Mouse (Mus musculus): ENCODE results near the gene Fiz1.

The Fiz1 gene

DNA sequence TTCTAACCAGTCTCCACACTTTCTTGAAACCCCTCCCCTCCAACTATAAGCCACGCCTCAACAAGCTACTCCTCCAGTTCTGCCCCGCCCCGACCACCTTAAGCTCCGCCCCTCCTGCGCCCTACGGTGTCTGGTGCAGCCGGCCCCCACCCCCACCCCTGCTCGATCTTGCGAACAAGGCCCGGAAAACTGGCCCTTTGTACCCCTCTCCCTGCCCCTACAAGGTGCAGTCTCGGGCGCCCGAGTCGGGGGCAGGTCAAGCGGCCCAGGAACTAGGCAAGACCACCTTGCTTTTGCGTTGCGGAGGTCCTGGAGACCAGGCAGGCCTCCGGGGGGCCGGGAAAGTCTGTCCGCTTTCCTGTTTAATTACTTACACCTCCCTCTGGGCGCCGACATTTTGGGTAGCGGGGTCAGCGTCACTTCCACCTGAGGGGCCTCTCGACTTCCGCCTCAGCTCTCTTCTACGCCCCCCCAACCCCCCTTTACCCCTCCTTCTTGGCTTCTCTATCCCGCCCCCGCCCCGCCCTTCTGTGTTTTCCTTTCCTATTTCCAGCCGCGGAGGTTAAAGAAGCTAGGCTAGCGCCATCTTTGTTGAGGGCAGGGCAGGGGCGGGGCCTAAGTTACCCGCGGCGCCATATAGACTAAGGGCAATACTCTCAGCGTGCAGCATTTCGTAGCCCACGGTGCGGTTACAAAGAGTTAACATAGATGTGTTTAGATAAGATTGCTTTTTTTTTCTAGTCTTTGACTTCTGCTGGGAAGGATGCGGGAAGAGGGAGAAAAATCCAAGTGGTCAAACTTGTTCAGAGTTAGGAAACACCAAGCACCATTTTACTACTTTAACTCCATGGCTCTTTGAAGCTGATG, at the start of gene Fiz1, which contains the start of gene Zfp524:
Gene Fiz1 (minus strand): TSS at position 447 of the 867 bp plus-strand sequence.
Gene Zfp524 (plus strand): TSS at position 165 of the 867 bp plus-strand sequence.
- peak; percentile 98 for DNase-seq

GRCm38 (mm10) chr7:5062360-5063001, 48.0 kb upstream of the Fiz1 start:
- peak; percentile 83 for DNase-seq

GRCm38 (mm10) chr7:5061774-5062359, 47.4 kb upstream of the Fiz1 start, which contains the start of gene U2af2:
U2af2 (plus strand) TSS chr7:5062143.
- peak; percentile 98 for DNase-seq

DNA sequence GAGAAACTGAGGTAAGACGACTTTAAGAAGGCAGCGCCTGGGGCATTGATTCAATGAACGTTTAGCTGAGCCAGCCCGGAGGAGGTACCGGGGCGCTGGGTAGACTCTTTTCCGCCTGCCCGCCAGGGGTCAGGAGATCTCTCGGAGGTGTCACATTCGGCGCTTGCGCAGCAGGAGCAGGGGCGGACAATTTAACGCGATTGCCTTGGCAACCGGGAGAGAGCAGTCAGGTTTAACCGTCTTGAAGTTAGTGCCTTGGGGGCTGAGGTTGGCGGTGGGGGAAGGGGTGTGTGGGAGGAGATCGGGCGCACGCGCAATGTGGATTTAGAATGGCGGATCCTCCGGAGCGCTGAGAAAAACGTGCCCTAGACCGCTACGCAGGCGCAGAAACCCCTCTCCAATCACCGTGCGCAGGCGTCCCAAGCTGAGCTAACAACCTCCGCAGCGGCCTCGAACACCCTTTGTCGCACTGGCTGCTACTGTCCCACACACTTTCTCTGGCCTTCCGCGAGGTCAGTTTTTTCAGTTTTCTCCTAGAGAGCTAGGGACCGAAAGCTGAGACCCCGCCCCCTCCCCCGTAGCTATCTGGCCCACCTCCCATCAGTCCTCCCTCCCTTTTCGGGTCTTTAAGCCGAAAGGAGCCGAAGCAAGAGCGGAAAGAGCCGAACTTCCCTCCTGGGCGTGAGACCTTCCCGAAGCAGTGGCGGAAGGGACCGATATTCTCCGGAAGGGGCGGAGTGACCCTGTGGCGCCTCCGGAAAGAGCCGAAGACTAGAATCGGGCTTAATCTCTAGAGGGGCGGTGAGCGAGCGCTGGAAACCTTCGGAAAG, 46.7 kb upstream of the Fiz1 start:
- DNase-seq, result peak; percentile 99

- DNase-seq, result peak; percentile 90
Measured at GRCm38 (mm10) chr7:5060239-5060731, 45.8 kb upstream of the Fiz1 start.

DNA sequence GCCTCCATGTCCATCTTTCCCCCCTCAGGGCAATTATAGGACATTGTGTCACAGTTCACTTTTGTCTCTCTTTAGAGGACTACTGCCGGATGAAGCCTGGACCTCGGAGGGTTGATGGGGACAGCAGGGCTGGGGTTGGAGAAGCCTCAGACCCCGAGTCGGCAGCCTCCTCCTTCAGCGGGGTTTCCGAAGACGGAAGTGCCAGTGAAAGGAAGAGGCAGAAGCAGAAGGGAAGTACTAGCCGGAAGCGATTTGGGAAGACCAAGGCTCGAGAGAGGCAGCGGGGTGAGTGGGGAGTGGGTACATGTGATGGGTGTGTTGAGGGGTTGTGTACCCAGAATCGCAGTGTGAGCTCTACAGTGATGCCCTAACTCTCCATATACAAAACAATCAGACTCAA, 44.9 kb upstream of the Fiz1 start:
- no peak for DNase-seq

DNA sequence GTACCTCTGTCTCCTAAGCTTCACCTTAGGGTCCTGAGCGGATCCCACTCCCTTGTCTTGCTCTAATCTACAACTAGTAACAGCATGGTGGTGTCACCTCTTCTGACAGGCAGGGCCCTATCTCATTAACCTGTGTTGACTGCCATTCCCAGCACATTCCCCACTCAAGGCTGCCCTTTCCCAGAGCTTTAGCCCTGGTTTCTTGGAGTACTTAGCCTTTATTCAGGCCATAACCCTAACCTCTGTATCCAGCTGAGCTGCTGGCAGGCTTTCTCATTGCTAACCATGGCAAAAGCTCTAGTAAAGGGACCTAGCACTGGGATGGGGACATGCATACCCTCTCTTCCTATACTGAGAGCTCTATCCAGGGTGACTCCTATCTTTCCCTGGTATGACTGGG, 44.1 kb upstream of the Fiz1 start:
- no peak for DNase-seq

DNA sequence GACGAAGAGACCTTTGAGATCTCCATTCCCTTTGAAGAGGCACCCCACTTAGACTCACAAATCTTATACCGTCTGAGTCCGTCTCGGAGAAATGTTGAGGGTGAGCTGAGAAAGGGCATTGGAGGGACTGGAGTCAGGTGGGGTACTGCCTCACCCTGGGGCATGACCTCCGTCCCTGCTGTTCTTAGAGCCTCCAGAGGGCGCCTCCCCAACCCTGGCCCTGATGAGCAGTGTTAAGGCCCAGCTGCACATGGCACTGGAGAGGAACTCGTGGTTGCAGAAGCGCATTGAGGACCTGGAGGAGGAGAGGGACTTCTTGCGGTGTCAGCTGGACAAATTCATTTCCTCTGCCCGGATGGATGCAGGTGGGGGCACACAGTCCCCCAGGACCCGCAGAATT, 43.3 kb upstream of the Fiz1 start:
- peak; percentile 33 for DNase-seq

DNA sequence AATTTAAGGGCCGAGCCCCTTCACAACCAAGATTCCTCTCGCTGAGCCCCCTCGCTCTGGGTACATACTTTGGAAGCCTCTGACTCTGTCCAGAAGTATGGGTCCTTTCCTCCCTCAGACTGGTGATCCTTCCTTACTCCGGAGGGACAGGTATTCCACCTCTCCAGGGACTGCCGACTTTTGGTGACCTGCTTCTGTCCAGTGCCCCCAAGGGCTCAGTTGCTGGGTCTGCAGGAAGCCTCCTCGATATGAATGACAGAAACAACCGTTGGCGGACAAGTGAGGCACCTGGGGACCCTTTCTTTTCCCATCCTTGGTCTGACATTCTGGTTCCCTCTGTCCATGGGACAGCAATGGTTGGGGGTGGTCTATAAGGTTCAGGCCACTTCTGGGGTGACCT, 42.9 kb upstream of the Fiz1 start:
- DNase-seq, result no peak

GRCm38 (mm10) chr7:5056651-5057263, 42.3 kb upstream of the Fiz1 start:
- DNase-seq, result peak; percentile 47

DNA sequence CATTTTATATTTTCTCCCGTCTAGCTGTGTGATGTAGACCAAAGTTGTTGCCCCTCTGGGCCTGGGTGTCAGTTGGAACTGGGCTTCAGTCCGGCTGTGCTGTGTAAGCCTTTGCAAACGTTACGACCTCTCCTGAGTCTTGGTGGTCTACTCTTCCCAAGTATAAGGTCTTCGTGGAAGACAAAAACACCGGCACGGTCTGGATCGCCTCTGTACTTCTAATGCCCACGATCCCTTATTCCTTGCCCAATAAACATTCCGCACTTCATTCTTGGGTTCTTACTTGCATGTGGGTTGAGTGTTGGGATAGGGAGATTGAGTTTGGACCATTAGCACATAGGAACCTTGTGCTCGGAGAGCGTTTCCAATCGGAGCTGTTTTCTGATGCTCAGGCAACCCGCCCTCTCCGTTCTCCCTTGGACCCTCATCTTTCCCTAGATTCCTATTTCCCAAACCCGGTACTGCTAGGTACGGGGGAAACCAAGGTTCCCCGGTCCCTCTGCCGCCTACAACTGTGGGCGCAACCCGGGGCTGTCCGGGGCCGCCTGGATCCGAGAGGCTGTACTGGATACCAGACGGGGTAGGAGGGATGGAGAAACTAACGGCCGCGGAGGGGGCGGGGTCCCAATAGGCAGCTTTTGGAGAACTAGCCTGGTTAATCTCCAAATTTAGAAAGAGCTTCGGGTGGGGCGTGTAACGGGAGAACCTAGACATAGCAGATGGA, 39.1 kb upstream of the Fiz1 start:
- no peak for DNase-seq

DNA sequence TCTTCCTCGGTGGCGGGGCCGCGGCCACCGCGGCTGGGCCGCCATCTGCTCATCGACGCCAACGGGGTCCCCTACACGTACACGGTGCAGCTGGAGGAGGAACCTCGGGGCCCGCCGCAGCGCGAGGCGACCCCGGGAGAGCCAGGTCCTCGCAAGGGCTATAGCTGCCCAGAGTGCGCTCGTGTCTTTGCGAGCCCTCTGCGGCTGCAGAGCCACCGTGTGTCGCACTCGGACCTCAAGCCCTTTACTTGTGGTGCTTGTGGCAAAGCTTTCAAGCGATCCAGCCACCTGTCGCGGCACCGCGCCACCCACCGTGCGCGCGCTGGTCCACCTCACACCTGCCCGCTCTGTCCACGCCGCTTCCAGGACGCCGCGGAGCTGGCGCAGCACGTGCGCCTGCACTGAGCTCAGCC, 38.4 kb upstream of the Fiz1 start:
- no peak for DNase-seq

GRCm38 (mm10) chr7:5052438-5052837, 37.9 kb upstream of the Fiz1 start:
- no peak for DNase-seq

- DNase-seq, result peak; percentile 86
Measured at GRCm38 (mm10) chr7:5051193-5052192, 37.0 kb upstream of the Fiz1 start, which contains the start of gene Zfp580. Zfp580 (plus strand) TSS chr7:5051538.

- no peak for DNase-seq
Measured at GRCm38 (mm10) chr7:5047313-5047712, 32.8 kb upstream of the Fiz1 start.

GRCm38 (mm10) chr7:5046112-5046511, 31.6 kb upstream of the Fiz1 start:
- DNase-seq, result no peak

DNA sequence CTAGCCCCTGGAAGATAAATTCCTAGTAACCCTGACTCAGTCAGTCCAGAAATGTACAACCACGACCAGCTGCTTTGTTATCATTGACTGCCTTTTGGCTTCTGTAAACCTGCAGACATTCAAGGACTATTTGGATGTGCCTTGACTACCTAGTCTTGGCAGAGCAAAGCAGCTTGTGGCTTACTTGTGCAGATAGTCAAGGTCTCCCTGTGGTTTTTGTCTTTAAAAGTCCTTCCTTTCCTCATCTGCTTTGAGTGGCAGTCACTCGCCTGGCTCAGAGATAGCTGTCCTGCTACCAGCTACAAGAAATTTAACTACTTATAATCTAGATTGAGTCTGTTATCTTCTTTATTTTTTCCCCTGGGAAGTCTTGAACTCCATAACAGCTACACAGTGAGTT, 30.5 kb upstream of the Fiz1 start:
- no peak for DNase-seq

DNA sequence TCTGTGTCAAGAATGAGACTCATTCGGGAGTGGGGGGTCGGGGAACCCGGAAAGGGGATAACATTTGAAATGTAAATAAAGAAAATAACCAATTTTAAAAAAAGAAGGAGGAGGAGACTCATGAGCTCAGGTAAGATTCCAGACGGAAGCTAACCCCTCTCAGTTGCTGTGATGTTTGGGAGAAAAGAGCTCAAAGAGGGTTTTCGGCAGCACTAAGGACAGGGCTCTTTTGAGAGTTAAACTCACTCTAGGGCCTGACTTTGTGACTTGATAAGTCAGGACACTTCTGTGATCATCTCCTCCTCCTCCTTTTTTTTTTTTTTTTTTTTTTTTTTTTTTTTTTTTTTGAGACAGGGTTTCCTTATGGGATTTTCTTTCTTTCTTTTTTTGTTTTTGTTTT, 24.4 kb upstream of the Fiz1 start:
- no peak for DNase-seq

DNA sequence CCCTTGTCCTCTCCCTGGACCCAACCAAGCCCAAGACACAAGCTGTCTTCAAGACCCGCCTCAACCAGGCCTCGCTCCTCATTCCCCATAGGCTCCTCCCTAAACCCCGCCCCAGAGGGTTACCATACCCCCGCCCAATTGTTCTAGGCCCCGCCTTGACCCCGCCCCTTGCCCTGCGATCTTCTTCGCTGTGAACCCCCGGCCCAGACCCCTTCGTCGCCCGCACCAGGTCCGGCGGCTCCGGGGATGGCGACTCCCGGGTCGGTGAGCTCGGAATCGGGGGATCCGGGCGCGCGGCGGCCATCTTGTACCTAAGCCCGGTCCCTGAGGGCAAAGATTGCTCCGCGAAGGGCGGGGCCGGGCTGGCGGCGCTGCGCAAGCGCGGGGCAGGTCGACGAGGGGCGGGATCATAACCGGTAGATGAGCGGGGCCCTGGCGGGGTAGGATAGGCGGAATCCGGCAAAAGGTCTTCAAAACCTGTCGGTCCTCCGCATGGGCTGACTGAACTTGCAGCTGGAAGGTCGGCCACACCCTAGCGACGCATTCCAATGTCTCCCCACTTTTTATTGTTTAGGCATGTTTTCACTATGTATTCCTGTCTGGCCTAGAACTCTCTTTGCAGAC, 23.7 kb upstream of the Fiz1 start, which contains the start of gene Zfp784:
Gene Zfp784 (minus strand): TSS at position 338 of the 624 bp plus-strand sequence.
- DNase-seq, result peak; percentile 96

Measured in kidney, postnatal 10 days (tissue).